Comparison of ENCODE assay signal across 17 mouse cellular contexts in genomic region chr19:27585566-27585965, GRCm38 (mm10).
"Had no signal": no experiment of that assay in that cellular context is flagged by ENCODE, and none has a peak within 500 bp of the region (broad histone marks: within the 10 kb centered on the region; RNA-seq: fewer than 3 reads in every experiment).

No protein-coding gene starts in this region.

- H3K9me3 ChIP-seq: liver, embryonic 12.5 days; midbrain, embryonic 10.5 days; midbrain, embryonic 12.5 days; neural tube, embryonic 12.5 days; stomach, embryonic 15.5 days had no signal

- H3K36me3 ChIP-seq: liver, embryonic 12.5 days; midbrain, embryonic 10.5 days; midbrain, embryonic 12.5 days; neural tube, embryonic 12.5 days; stomach, embryonic 15.5 days had no signal

- H3K4me1 ChIP-seq: midbrain, embryonic 10.5 days; neural tube, embryonic 12.5 days had no signal

- ATAC-seq: liver, embryonic 12.5 days; midbrain, embryonic 16.5 days had no signal

- H3K4me3 ChIP-seq: liver, embryonic 12.5 days; midbrain, embryonic 10.5 days; midbrain, embryonic 12.5 days; myocyte; neural tube, embryonic 12.5 days; stomach, embryonic 15.5 days had no signal

- H3K27me3 ChIP-seq: liver, embryonic 12.5 days; midbrain, embryonic 12.5 days; neural tube, embryonic 12.5 days; stomach, embryonic 15.5 days had no signal

- H3K4me2 ChIP-seq: liver, embryonic 12.5 days; lung, embryonic 14.5 days; midbrain, embryonic 12.5 days; neural tube, embryonic 12.5 days; stomach, embryonic 15.5 days had no signal

- H3K9ac ChIP-seq: liver, embryonic 12.5 days; liver, embryonic 14.5 days; lung, embryonic 14.5 days; midbrain, embryonic 12.5 days; neural tube, embryonic 12.5 days; stomach, embryonic 15.5 days had no signal

- DNase-seq: lung, adult 18-20 months; lung, embryonic 14.5 days; lung, postnatal 4 days; midbrain, embryonic 14.5 days; right cerebral cortex, postnatal 14 days; thymus, adult 2 months; thymus, postnatal 25 days; thymus, postnatal 4 days had no signal

- H3K27ac ChIP-seq: liver, embryonic 12.5 days; liver, embryonic 14.5 days; midbrain, embryonic 10.5 days; midbrain, embryonic 12.5 days; neural tube, embryonic 12.5 days; stomach, embryonic 15.5 days; stomach, postnatal 0 days had no signal
